Mouse (Mus musculus): ENCODE data around the gene Cuzd1.

Gene Cuzd1

GRCm38 (mm10) chr7:131322192-131322591, at the start of gene Cuzd1:
TSS of gene Cuzd1 (minus strand) at chr7:131322292.
- no peak for DNase-seq

DNA sequence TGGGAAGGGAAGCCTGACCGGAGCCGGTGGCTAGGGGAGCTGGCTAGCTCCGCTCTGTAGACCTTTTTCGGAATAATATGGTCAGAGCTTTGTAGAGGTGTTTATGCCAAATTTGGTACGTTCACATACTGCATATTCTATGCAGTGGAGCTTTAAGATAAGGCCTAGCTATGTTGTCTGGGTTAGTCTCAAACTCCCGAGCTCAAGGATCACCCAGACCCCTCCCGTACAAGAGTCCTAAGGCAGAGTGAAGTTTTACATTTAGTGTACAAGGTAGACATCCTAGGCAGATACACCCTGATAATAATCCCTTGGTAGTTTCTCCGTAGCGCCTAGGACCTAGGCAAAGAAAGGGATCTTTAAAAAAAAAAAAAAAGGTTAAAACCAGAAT, 49.4 kb upstream of the Cuzd1 start:
- no peak for DNase-seq

GRCm38 (mm10) chr7:131370648-131371469, 48.8 kb upstream of the Cuzd1 start, which contains the start of gene Pstk:
TSS of gene Pstk (plus strand) at chr7:131371141.
- peak; percentile 91 for DNase-seq

DNA sequence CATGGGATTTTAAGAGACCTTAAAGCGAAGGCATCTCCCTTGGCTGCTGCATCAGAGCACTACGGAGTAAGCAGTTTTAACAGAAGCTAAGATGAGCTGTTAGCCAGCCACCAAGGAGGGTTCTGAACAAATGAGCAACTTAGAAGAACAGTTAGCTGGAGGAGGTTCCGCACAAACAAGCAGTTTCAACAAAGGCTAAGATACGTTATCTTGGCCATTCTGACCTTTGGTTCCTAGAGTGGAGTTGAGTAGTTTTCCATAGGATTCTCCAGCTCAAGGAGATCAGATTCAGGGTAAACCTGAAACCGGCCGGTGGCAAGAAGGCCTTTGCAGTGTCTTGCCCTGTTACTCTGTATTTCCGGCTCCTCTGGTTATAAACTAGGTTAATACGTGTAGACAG, 42.0 kb upstream of the Cuzd1 start:
- DNase-seq = no peak

- DNase-seq = peak; percentile 95
Observed at GRCm38 (mm10) chr7:131362615-131363300, 40.7 kb upstream of the Cuzd1 start, which contains the start of gene 2310057M21Rik. TSS of gene 2310057M21Rik (minus strand) at chr7:131362759.

DNA sequence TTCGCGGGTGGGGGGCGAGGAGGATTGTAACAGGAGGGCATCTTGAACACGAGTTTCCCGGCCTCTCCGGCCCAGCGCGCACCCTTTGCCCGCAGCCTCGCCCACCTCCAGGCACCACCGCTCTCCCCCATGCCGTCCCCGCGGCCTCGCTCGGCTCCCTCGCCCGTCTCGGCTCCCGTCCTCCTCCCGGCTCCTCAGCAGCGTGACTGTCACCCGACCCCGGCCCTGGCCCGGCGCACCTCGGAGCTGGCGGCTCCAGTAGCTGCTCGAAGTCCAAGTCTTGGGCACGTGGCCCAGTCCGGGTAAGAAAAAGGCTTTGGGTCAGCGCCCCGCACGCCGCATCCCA, 40.1 kb upstream of the Cuzd1 start:
- no peak for DNase-seq

GRCm38 (mm10) chr7:131356105-131356504, 34.0 kb upstream of the Cuzd1 start:
- no peak for DNase-seq

DNA sequence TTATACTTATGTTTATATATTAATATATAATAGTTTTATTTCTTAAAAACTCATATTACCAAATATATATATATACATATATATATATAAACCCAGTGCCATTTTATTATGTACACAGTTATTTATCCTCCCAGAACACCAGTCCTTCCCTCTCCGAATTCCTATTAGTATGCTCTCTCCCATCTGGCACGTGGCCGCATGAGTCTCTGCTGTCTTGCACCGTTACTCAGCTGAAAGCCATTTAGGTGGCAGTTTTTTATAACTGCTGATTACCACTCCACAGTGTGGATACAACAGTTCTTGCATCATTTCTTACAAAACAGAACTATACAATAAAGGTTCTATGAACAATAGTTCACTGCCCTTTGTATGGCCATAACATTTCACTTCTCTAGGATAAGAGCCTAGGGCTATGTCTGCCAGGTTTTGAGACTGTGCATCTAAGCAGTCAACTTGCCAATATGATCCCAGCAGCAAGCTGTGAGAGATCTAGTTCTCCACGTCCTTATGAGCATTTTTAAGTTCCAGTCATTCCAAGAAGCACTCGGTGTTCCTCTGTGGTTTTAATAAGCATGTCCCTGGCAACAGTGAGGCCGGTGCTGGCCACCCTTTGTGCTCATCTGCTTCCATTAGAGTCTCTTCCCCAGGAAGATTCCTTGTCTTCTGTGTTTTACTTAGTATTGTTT, 23.9 kb upstream of the Cuzd1 start:
- no peak for DNase-seq

- no peak for DNase-seq
Observed at GRCm38 (mm10) chr7:131337502-131338068, 15.5 kb upstream of the Cuzd1 start.

GRCm38 (mm10) chr7:131333564-131333963, 11.5 kb upstream of the Cuzd1 start, which contains the start of gene Fam24a:
TSS of gene Fam24a (plus strand) at chr7:131333864.
- DNase-seq = no peak

GRCm38 (mm10) chr7:131331688-131332087, 9.6 kb upstream of the Cuzd1 start:
- no peak for DNase-seq

DNA sequence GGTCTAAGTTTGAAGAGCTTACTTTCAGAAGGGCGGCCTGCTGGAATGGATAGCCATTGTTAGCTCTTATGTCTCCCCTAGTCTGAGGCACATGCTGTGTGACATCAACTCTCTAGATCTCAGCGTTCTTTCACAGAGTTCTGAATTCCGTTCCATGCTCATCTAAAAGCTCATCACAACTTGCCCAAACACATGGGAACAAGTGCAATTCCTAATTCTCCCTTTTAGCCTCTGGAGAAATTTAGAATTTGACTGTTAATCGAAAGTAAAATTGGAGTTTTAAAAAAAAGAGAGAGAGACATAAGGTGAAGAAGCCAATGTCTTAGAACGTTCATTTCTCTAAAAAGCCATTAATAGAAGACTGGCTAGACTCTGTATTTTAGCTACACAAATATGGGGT, 7.3 kb upstream of the Cuzd1 start, which contains the start of gene Fam24b:
Fam24b (minus strand) TSS at position 101 of the 400 bp plus-strand sequence.
- no peak for DNase-seq

DNA sequence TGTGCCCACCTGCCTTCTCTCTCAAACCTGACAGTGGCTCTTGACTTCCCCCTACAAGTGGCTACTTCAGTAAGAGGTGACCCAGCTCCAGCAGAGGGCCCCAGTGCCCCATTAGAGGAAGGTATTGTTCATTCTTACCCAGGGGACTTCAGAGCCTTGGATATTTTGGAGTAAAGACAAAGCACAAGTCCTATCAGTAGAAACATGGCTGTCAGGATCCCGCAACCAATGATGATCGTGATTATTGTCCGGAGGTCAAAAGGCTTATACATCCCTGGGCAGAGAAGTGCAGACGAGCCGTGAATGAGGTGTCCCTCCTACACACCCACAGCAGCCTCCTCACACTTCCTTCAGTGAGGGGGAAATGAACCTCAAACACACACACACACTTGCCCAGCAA, 5.0 kb upstream of the Cuzd1 start:
- no peak for DNase-seq

DNA sequence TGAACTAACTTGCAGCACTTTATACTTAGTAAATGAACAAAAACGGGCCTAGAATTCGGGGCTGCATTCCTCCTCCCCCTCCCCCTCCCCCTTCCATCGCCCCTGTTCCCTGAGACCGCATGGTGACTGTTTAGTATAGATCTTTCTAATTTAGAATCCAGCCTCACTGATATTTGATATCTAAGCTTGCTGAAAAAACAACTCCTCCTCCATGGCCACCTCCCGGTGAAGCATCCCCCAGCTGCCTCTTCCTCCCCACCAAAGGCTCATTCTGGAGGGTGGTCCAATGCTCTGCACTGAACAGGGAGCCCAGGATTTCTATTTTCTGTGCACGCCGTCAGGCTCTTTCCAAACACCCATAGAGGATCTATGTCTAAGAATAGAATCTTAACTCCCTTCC, 3.8 kb downstream of the Cuzd1 start:
- no peak for DNase-seq

GRCm38 (mm10) chr7:131317587-131317986, 4.5 kb downstream of the Cuzd1 start:
- DNase-seq = no peak

DNA sequence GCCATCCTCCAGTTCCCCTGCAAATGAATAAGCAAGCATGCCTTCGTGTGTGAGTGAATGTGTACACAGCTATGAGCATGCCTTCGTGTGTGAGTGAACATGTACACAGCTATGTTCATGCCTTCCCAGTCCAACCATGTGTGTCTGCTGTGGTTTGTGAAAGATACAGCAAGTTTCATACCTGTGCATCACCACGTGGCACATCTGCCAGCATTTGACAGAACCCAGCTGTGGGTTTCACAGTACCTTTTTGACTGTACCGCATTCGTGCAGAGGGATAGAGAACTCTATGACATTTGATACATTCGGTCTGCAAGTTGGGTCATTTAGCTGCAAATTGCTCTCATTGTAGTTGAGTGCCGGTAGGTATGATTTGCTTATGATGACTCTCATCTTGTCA, 7.6 kb downstream of the Cuzd1 start:
- no peak for DNase-seq

DNA sequence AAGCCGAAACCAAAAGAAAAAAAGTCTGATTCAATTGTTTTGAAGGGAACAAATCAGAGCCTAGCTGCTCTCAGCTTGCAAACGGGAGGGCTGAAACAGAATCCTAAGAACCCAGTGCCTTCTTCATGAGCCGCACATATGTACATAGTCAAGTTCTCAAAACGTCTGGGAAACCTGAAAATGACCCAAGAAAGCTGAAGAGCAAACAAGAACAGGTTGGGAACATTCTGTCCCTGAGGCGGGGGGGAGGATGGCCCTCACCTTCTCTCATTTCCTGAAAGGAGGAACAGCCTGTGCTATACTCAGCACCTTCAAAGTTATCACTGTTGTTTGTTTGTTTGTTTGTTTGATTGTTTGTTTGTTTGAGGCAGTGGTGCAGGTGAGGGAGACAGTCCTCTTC, 15.4 kb downstream of the Cuzd1 start:
- no peak for DNase-seq

GRCm38 (mm10) chr7:131303340-131303739, 18.8 kb downstream of the Cuzd1 start:
- no peak for DNase-seq

- no peak for DNase-seq
Observed at GRCm38 (mm10) chr7:131297151-131297550, 24.9 kb downstream of the Cuzd1 start.

DNA sequence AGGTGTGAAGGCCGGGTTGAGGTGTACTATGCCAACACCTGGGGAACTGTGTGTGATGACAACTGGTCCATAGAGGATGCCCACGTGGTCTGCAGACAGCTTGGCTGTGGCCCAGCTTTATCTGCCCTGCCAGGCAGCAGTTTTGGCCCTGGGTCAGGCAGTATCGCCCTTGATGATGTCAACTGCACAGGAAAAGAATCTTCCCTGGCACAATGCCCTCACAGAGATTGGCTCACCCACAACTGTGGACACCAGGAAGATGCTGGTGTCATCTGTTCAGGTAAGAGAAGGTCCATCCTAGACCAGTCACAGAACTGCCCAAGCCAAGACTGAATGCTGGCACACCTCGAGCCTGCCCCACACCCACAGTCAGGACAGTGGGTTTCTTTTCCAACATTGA, 56.2 kb downstream of the Cuzd1 start:
- DNase-seq = no peak

DNA sequence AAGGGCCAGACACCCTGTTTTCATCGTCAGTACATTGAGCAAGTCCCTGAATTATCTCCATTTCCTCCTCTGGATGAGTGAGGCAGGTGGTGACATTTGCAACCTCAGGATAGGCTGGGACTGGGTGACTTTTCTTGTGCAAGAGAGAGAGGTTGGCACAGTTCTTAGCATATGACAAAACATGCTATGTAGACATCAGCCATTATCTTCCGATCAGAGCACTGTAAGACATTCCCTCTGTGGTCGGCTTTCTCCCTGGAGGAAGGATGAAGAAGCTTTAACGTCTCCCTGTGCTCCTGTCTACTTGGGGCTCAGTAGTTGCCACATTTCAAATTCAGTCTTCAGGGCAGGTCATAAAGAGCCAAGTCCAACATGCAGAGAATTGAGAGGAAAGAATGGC, 57.8 kb downstream of the Cuzd1 start:
- no peak for DNase-seq

DNA sequence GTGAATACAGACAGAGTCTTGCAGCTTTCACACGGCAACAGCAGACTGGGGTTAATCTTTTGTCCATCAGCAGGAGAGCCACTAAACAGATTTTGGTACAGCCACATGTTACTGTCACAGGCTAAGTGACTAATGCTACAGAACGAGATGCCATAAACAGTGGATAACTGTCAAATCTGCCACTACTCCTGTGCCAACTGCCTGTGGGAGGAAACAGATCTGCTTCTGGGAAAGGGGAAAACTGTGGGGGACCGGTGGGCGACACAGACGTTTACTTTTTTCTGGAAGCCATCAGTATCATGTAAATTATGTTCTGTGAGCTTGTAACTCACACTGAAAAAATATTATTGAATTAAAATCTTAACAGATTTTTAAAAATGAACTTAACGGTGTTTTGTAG, 61.1 kb downstream of the Cuzd1 start:
- DNase-seq = peak; percentile 74

Data from layer of hippocampus, adult 9-11 months (tissue).